Mouse (Mus musculus) NIH3T3 (cell line): ENCODE measurements around the gene Diaph2.
"Not testable (repeated sequence)": the region's sequence is repeated elsewhere in the genome, so short reads cannot be mapped to it uniquely, and the experiment has no call there.

Source experiments
- DNase-seq: peaks from one replicate; pipeline ENCODE4 v3.0.0-alpha.2; 2012; ENCODE audit warnings: low read depth

The Diaph2 gene

DNA sequence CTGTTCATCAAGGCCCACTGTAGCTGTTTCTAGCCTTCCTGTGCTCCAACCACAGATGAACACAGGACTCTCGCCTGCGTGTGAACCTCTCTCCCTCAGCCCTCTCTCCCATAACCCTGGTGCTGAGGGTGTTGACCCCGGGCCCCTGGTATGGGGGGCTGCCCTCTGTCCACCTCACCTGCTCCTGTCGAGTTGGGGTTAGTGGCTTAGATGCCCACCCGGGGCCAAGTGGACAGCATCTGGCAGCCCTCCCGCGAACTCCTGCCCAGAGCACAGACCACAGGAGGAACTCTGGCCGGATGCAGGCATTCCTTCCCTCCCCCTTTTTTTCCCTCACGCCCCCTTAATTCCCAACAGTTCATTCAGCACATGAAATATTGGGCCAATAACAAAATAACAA, 537.5 kb downstream of the Diaph2 start:
- DNase-seq, result no peak

DNA sequence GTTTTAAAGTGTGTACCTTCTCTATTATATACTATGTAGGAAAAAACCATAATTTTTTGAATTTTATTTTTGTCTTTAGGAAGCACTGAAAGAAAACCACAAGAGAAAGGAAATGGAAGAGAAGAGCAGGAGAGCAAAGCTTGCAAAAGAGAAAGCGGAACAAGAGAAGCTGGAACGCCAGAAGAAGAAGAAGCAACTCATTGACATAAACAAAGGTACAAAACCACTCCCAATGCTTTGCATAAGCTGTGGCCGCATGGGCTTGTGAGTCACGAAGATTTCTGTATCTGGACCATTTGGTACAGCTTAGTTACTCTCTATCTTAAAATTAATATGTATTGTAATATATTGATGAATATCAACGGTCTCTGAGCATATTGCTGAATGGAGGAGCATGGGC, 540.2 kb downstream of the Diaph2 start:
- DNase-seq, result no peak

DNA sequence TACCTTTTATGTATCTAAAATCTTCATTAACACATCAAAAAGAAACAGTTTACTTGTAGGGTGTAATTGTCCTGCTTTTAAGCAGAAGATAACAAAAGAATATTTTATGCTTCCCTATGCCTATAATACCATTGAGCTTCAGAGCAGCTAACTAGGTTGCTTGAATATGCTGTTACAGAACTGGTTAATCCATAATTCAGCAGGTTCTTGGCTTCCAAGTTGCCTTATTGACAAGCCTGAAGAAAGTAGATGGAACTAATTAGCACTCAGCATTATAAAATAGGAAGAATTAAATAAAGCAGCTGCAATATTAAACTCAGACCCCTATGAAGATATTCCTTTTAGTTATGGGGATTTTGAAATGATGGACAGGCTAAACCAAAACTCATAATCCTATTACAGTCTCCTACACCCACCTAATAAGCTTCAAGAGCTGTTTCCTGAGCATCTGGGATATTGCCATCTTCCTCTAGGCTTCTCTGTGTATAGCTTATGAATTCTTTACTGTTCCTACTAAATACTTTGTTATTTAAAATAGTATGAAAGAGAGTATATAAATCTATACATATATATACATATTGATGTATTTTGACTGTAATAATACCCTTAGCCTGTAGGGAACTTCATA, 601.4 kb downstream of the Diaph2 start:
- no peak for DNase-seq

DNA sequence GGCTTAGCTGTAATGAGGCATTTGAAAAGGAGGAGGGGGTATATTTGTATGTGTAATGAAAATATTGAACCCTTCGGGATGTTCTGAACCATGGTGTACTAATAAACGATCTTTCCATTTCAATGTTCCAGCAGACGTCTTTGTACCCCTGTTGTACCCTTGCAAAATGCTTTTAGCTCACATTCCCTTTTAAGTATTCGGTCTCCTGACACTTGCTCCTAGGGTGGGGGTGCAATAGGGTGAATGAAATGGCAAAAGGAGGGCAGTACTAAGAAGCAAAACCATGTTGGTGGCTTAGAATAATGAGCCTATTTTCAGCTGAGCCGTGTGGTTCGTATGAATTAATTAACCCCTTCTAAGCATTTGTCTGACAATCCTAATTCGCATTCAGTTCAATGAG, 601.9 kb downstream of the Diaph2 start:
- DNase-seq, result no peak

DNA sequence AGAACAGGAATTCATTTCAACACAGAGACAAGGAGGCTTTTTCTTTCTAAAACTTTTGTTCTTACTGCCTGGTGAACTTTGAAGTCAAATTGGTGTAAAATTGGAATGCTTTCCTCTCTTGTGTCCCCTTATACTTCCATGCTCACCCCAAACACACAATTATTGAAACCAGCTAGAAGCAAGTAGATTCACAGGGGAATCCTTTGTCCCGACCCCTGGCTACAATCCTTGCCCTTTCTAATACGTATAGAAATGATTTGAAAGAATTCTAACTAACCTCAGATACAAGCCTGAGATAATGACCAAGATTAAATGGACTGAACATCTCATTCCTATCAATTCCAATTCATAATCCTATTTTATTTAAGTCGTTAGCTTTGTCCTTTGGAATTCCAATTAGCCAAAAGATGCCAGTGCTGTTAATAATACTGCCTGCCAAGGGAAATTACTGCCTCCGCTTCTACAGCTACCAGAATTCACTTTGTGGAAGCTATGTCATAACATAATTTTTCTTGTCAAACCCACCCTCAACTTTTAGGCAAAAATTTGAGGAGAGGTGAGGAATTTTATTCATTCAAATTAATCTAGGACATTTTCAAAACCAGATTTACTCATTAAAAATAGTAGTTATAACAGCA, 644.1 kb downstream of the Diaph2 start:
- DNase-seq, result no peak

DNA sequence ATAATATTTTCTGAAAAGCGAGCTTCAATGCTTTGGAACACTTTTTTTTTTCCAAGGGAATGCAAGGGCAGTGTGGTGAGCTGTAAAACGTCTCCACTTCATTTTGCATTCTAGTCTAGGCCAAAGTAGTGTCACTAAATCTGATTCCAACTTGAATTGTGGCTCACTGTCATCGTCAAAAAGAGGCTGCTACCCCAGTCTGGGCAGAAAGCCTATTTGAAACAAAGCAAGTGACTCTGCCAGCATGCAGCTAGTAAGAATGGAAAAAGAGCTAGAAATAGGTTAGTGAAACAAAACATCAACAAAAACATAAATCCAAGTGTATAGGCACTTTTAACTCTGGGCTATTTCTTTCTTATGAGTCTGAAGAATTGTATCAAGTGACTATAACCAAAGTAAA, 653.7 kb downstream of the Diaph2 start:
- DNase-seq, result no peak

DNA sequence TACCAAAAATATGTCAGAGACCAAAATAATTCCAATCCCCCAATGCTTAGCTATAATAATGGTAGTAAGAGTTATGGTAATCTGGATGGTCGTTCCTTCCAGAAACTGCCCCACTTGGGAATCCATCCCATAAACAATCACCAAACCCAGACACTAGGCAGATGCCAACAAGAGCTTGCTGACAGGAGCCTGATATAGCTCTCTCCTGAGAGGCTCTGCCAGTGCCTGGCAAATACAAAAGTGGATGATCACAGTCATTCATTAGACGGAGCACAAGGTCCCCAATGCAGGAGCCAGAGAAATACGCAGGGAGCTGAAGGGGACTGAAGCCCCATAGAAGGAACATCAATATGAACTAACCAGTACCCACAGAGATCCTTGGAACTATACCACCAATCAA, 657.9 kb downstream of the Diaph2 start:
- not testable (repeated sequence) for DNase-seq

DNA sequence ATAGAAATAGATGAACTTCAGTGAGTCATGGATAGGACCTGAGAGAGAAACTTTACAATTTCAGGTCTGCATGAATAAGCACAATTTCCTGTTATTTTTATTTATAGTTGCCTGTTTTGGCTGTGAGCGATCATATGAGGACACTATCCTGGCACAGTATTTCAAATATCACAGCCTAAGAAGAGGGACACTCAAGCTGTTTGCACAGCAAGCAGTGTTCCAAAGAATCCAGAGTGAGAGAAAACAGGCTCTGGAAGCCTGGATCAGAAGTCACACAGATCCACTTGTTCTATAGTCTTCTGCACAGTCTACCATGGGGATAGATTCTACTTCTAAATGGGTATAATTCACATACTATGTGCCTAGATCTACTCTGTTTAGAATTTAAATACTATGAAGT, 659.4 kb downstream of the Diaph2 start:
- no peak for DNase-seq

DNA sequence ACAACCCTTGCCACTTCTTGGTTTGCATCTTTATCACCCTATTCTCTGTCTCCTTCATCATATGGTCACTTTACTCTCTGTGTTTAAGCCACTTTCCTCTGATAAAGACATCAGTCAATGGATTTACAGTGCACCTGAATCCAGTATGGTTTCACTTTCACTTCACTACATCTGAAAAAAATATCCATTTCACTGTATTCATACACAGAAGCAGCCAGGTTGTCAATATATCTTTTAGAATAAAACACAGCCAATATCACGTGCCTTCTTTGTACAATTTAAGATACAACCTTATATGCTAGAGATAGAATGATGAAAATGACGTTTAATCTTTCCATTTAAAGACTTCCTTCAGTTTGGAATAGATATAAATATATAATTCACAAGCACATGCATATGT, 673.6 kb downstream of the Diaph2 start:
- no peak for DNase-seq

DNA sequence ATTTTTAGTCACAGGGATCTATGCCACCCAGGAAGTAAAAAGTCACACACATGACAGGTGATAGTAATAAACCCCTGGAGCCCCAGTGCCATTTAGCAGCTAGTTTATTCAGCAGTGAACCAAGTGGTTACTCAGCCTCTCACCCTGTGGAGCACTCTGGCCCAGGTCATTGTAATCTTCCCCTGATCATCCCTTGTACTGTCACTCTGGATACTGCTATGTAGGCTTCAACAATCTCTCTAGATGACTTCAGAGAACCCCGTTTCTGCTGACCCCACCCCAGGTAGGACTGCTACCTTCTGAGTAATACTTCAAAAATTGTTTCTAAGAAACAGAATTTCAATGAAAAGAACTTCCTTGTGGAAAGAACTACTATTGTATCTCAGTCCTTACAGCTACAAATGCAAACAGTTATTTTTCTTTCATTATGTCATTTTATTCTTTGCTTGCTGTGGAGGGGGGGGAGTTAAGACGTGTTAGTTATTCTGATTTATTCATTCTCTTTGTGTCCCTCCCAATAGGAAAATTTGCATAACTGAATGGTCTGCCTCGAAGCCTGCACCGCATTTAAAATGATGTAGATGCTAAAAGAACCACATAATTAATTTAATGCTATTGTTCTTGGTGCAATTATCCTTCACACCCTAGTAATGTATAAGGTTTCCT, 702.4 kb downstream of the Diaph2 start:
- no peak for DNase-seq

DNA sequence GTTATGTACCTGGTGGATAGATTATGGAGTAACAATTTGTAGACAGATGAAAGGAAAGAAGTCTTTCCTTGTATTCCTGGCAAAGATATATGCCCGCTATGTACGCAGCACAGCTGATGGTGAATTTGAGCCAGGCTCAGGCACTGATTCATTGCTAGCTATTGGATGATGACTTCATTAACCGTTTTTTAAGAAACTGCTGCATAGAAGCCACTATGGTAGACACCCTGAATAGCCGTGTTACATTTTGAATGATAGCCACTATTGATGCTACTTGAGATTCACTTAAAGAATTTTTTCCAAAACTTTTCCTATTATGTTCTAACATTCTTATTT, 702.9 kb downstream of the Diaph2 start:
- DNase-seq, result no peak

DNA sequence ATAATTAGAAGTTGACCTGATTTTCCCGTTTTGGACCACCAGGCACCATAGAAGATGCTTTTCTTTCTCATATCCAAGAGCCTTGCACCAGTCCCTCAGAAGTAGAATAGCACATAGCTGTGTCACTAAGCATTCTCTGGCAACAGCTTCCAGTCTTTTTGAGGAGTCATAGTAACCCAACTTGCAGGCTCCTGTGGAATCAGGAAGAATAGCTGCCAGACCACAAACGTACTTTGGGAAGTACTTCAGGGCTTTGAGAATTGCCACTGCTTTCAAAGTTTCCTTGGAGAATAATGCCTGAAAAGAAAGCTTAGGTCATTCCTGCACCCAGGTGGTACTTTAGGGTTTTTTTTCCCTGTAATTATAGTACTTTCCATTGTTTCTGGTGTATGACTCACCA, 723.6 kb downstream of the Diaph2 start:
- DNase-seq, result peak; percentile 14

DNA sequence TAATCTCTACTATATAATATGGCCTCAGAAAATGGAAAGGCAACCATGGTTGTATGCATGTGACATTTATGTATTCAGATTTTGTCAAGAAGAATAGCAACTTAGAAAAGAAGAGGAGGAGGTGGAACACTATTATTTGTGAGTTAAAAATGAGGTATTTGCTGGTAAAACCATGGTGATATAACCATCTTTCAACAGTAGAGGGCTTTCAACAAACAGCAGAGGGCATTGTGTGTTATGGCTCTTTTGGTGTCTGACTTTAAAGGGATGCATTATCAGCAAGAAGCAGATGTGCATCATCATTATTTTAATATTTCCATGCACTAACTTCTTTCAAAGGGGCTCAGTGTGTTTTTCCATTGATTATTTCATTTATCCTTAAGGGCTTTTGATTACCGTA, 731.3 kb downstream of the Diaph2 start:
- DNase-seq, result no peak

DNA sequence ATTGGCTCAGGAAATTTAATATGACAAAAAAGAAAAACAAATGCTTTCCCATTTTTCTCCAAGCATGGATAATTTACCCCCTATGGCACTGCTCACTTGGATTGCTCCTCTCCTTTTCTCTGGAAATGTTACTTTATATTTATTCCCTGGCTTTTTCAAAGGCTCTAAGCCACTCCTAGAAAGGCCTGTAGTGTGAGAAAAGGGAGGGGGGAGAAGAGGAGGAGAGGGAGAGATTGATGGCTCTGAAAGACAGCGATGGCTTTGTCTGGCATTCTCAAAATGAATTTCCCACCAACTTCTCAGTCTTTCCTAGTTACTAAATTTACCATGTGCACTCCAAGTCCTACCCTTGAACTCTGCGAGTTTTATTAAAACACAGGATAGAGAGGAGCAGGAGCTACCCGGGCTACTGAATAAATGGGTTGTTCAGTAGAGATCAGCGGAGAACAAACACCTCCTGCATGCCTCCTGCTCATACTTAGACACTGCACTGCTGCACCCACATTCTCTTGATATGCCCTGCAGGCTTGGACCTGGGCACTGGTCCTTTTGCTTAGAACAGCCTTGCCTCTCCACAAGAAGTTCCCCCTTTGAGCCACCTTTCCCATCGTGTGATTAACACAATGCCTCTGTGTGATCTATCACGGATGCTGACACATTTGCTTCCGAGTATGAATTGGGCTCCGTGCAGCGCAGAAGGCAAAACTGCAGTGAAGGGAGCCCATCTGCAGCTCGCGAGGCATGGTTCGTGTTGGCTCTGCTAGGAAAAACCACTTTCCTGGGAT, 753.3 kb downstream of the Diaph2 start:
- no peak for DNase-seq

DNA sequence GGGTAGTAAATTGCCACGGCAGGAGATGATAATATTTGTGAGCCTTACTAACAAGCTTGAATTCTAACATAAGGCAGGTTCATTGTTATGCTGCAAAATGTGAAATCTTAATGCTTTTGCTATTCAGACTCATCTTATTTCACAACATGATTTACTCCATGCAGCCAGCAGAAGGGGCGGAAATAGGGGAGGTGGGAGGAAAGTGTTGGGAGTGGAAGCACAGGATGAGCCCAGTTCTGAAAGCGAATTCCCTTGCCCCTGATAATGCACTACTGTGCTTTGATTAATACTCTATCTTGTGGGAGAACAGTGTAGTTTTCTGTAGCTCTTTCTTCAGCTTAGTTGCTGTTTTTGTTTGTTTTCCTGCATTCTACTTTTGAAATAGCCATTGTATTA, 753.9 kb downstream of the Diaph2 start:
- no peak for DNase-seq

DNA sequence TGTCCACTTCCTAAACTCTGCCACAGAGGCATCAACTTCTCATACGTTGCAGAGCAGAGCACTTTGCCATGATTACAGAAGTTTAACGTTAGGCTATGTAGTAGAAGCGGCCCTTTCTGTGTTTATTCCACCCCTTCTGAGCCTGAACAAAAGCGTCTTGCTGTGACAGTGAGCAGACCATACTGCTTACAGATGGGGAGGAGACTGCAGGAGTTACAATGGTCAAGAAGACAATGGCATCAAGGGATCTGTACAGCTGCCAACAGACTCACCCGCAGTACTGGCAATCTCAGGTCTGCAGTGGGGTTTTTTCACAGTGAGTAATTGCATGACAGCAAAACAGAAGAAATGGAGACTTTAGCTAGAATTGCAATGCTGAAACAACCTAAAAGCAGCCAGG, 756.1 kb downstream of the Diaph2 start:
- DNase-seq, result no peak
